Mouse (Mus musculus) spleen, adult 2 months (tissue): ENCODE results near the gene Timm8a1. TPM values are rescaled to one million over a fixed set of nuclear protein-coding genes. Genes with fewer than 3 reads are reported as not detected.
"Not testable (repeated sequence)": the region's sequence is repeated elsewhere in the genome, so short reads cannot be mapped to it uniquely, and the experiment has no call there.

Source experiments
- DNase-seq, 2 experiments: peaks; one replicate each; pipeline versions ENCODE4 v3.0.0 to v3.0.0-alpha.2; 2012 to 2021; ENCODE audit warnings: low spot score in 2 of 2, low read depth in 1 of 2
- H3K27ac ChIP-seq: fragments of 200-500 bp; 2 replicates; pipeline ENCODE4 v1.5.1; 2012; ENCODE audit warnings: low read length, inconsistent platforms; ENCODE audit not compliant: insufficient read depth
- H3K27me3 ChIP-seq: fragments of 200-500 bp; 2 replicates; pipeline ENCODE4 v1.6.1; 2012; ENCODE audit warnings: mild to moderate bottlenecking, moderate library complexity, low read length, inconsistent platforms; ENCODE audit not compliant: control insufficient read depth, insufficient read depth
- H3K36me3 ChIP-seq: fragments of 200-500 bp; 2 replicates; pipeline ENCODE4 v1.6.1; 2012; ENCODE audit warnings: mild to moderate bottlenecking, low read length, inconsistent platforms; ENCODE audit not compliant: control insufficient read depth, insufficient read depth
- H3K4me1 ChIP-seq: fragments of 200-500 bp; 2 replicates; pipeline ENCODE4 v1.6.1; 2011; ENCODE audit warnings: inconsistent platforms; ENCODE audit not compliant: control insufficient read depth, insufficient read depth, insufficient read length
- H3K4me3 ChIP-seq: fragments of 200-500 bp; 2 replicates; pipeline ENCODE4 v1.5.1; 2011; ENCODE audit warnings: mild to moderate bottlenecking, inconsistent platforms; ENCODE audit not compliant: insufficient read depth, insufficient read length; ENCODE audit errors: extremely low read depth
- CTCF ChIP-seq: fragments of 200-500 bp; IDR thresholded peaks from 2 replicates; pipeline ENCODE4 v1.5.1; 2011; ENCODE audit warnings: mild to moderate bottlenecking, inconsistent platforms; ENCODE audit not compliant: insufficient read depth, insufficient read length, insufficient replicate concordance; ENCODE audit errors: extremely low read depth
- POLR2A ChIP-seq: fragments of 200-500 bp; IDR thresholded peaks from 2 replicates; pipeline ENCODE4 v1.6.1; 2011; ENCODE audit warnings: low read depth, low read length, inconsistent platforms
- WGBS: fragments of 180-500 bp; shearing (Covaris S2); methylation state at CpG from one replicate; pipeline ENCODE4 v1.1.7; 2018; 5-methylcytosine and 5-hydroxymethylcytosine counted together
- polyA plus RNA-seq: library from polyadenylated mRNA; depleted of rRNA; stranded (reverse); fragments of >200 nt; gene quantifications from 2 replicates; pipeline ENCODE4 v1.2.3, GENCODE M21; 2012

The Timm8a1 gene
- polyA plus RNA-seq, 1 experiment, result 0.60 TPM

DNA sequence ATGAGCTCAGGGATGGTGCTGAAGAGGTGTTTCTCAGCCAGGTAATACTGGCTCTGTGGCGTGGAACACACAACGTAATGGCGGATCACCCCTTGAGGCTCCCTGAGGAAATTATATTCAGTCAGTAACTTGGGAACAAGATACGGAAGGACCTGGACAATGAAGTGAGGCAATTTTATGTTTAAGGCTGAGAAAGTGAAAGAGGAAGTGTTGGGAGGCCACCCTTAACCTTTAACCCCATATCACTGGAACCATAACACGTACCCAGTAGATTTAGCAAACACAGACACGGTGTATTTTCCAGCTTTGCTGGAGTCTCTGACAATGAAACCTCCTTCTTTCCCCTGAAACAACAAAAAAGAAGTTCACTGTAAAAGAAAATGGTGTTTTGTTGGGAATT lies 12.8 kb upstream of the Timm8a1 start:
- Histone ChIP-seq H3K27ac (no peak overlapping the region), H3K36me3 (peaks cover 4% of the 10 kb centered on the region), H3K4me1 (no peaks in the 10 kb centered on the region), H3K4me3 (no peak overlapping the region), H3K27me3 (no peaks in the 10 kb centered on the region)
- no peak for TF ChIP-seq POLR2A
- TF ChIP-seq CTCF, result no peak
- WGBS, result 80% methylated on average over 6 of the region's 6 CpGs
- DNase-seq, result no peak

DNA sequence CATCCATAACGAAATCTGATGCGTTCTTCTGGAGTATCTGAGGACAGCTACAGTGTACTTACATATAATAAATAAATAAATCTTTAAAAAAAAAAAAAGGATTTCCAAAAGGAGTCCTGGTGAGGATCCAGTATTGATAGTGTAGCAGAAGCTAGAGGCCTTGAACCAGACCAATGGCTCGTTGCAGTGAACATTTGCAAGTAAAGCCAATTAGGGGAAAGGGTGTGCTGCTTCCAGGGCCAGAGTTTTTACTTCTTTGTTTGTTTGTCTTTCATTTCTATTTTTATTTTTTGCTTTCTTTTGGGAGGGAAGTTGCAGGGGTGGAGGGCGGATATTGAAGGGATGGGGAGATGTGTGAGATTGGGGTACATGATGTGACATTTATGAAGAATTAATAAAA lies 11.7 kb upstream of the Timm8a1 start:
- no peak overlapping the region for H3K27ac ChIP-seq
- no peak overlapping the region for H3K4me3 ChIP-seq
- H3K27me3 ChIP-seq, result no peaks in the 10 kb centered on the region
- DNase-seq, result no peak
- peaks cover 7% of the 10 kb centered on the region for H3K36me3 ChIP-seq
- 95% methylated on average over 4 of the region's 4 CpGs for WGBS
- H3K4me1 ChIP-seq, result no peaks in the 10 kb centered on the region
- no peak for TF ChIP-seq POLR2A
- no peak for TF ChIP-seq CTCF

DNA sequence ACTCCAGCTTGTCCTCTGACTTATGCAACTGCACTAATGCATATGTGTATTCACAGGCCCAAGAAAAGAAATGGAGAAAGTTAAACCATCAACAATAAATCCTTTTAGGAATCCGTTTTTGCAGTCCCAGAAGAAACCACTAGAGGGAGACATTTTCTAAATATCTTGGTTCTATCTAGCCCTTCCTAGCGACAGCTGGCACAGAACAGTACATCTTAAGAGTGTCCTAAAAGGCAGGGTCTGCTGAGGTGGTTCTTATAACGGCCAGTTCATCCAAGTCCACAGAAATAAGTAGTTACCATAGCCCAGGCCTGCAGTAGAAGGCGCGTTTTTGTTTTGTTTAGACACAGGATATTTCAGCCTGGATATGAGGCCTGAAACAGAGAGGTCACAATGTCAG lies 9.2 kb upstream of the Timm8a1 start:
- Histone ChIP-seq H3K27ac (no peak overlapping the region), H3K36me3 (peaks cover 10% of the 10 kb centered on the region), H3K4me1 (no peaks in the 10 kb centered on the region), H3K4me3 (no peak overlapping the region), H3K27me3 (no peaks in the 10 kb centered on the region)
- 29% methylated on average over 5 of the region's 5 CpGs for whole genome bisulfite sequencing
- TF ChIP-seq CTCF (no peak), POLR2A (no peak)
- no peak for DNase-seq

DNA sequence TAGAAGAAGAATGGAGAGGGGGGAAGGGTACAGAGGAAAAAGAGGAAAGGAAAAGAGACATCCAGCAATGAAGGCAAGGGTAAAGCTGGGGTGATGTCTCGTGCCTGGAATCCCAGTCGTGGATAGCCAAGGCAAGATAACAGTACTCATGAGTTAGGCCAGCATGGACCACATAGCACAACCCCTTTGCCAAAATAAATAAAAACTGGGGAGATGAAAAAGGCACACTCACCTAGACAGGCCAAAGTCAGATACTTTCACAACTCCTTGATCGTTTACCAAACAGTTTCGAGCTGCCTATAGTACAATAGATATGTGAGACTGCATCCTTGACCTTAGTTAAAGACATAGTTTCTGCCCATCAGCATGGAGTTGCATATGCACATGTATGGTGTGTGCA lies 5.7 kb upstream of the Timm8a1 start:
- WGBS, result 89% methylated on average over 4 of the region's 4 CpGs
- no peaks in the 10 kb centered on the region for H3K27me3 ChIP-seq
- no peak overlapping the region for H3K4me3 ChIP-seq
- H3K36me3 ChIP-seq, result peaks cover 7% of the 10 kb centered on the region; the same call in 1 of the 2 replicates
- no peak overlapping the region for H3K27ac ChIP-seq
- no peaks in the 10 kb centered on the region for H3K4me1 ChIP-seq
- no peak for TF ChIP-seq POLR2A
- TF ChIP-seq CTCF, result no peak
- DNase-seq, result no peak

DNA sequence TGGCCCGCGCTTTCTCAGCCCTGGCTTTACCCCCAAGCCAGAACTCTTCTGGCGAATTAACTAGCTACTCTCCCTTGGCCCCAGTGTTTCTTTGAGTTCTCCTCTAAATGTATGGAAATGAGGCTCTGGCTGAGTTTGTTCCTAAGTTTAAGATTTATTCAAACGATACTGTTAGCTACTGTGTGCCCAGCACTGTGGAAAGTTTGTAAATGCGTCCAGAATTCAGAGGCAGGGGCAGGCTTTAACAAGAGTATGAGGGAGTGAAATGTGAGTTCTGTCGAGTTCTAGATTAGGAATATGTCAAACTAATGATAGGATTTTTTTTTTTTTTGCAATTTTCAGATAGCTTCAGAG lies 267 bp upstream of the Timm8a1 start:
- Histone ChIP-seq H3K27me3 (no peaks in the 10 kb centered on the region), H3K4me1 (peaks cover 2% of the 10 kb centered on the region; the same call in 1 of the 2 replicates), H3K4me3 (peak overlapping the region; percentile 98), H3K36me3 (no peaks in the 10 kb centered on the region), H3K27ac (no peak overlapping the region)
- no peak for DNase-seq
- WGBS, result 33% methylated on average over 6 of the region's 6 CpGs
- TF ChIP-seq POLR2A (no peak), CTCF (no peak)

DNA sequence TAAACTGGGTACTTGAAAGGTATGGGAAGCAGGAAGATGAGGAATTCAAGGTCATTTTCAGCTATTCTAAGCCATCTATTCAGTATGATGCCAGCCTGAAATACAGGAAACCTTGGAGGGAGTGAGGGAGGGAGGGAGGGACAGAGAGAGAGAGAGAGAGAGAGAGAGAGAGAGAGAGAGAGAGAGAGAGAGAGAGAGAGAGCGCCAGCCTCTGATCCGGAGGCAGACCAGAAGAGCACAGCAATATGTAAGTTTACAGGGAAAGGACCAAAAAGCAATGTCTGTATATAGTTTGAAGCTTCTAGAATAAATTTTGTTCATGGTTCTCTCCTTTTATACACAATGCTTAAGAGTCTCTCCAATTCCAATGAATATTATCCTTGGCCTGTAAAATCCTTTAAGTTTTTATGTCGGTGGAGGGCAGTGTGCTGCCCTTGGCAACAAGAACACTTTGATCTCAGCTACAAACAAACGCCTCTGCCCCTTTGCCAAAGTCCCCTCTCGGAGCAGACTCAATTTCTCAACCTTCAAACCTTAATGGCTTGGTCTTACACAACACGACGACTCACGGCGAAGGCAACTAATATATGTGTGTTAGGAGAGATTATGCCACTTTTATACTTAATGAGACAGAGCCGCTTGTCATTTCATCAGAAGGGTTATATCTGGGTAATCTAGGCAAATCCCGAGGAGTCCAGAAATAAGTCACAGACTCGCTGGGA lies 1.1 kb downstream of the Timm8a1 start:
- TF ChIP-seq POLR2A (no peak), CTCF (no peak)
- Histone ChIP-seq H3K27ac (no peak overlapping the region), H3K27me3 (no peaks in the 10 kb centered on the region), H3K36me3 (no peaks in the 10 kb centered on the region), H3K4me1 (peaks cover 2% of the 10 kb centered on the region; the same call in 1 of the 2 replicates), H3K4me3 (peak overlapping the region; percentile 98)
- DNase-seq, result no peak
- WGBS, result 27% methylated on average over 12 of the region's 12 CpGs

GRCm38 (mm10) chrX:134539795-134540194 lies 1.9 kb downstream of the Timm8a1 start:
- H3K27ac ChIP-seq, H3K27me3 ChIP-seq, H3K36me3 ChIP-seq, H3K4me3 ChIP-seq, H3K4me1 ChIP-seq: not testable (repeated sequence)
- DNase-seq, result peak in 1 of 2 experiments; percentile 19
- WGBS, result 50% methylated on average over 10 of the region's 10 CpGs
